Mouse (Mus musculus): ENCODE data around the gene Sgca. TPM values are rescaled to one million over a fixed set of nuclear protein-coding genes. Genes with fewer than 3 reads are reported as not detected.

Sgca gene
- not detected for total RNA-seq (2023)

GRCm38 (mm10) chr11:94976199-94976598 is at the start of gene Sgca:
TSS of gene Sgca (minus strand) at chr11:94976327.

GRCm38 (mm10) chr11:95009629-95010014 is 33.5 kb upstream of the Sgca start, which contains the start of gene Samd14:
TSS of gene Samd14 (plus strand) at chr11:95009879.

GRCm38 (mm10) chr11:94990749-94991577 is 14.8 kb upstream of the Sgca start, which contains the start of gene Ppp1r9b:
TSS of gene Ppp1r9b (plus strand) at chr11:94991035.

GRCm38 (mm10) chr11:94967419-94967818 is 8.7 kb downstream of the Sgca start, which contains the start of gene Hils1:
TSS of gene Hils1 (plus strand) at chr11:94967593.

GRCm38 (mm10) chr11:94936045-94936444 is 40.1 kb downstream of the Sgca start, which contains the start of gene Col1a1:
TSS of gene Col1a1 (plus strand) at chr11:94936224.

Other genes starting within 250 kb of the Sgca start
- gene Cdc34b, start 234.5 kb downstream of the Sgca start, total RNA-seq (2023), result under 1 TPM in 1 of 2 experiments, not detected in 1; 0.47 TPM
- gene Tmem92, start 193.6 kb downstream of the Sgca start, total RNA-seq (2023), result not detected
- 1 to 10 TPM; 1.5 to 1.8 TPM for gene Col1a1, start 40.1 kb downstream of the Sgca start, total RNA-seq (2023)
- not detected for gene Hils1, start 8.7 kb downstream of the Sgca start, total RNA-seq (2023)
- 100 to 1,000 TPM; 172 to 178 TPM for gene Ppp1r9b, start 14.7 kb upstream of the Sgca start, total RNA-seq (2023)
- 1 to 10 TPM; 1.2 to 2.1 TPM for gene Samd14, start 33.6 kb upstream of the Sgca start, total RNA-seq (2023)
- gene Pdk2, start 65.0 kb upstream of the Sgca start, total RNA-seq (2023), result 10 to 100 TPM; 13.1 to 15.1 TPM
- 1 to 10 TPM; 3.9 to 4.1 TPM for gene Itga3, start 100.5 kb upstream of the Sgca start, total RNA-seq (2023)
- gene Dlx3, start 143.8 kb upstream of the Sgca start, total RNA-seq (2023), result not detected
- gene Dlx4, start 169.9 kb upstream of the Sgca start, total RNA-seq (2023), result not detected